Mouse (Mus musculus) midbrain, embryonic 11.5 days (tissue): ENCODE data around the gene Kdm4b. TPM values are rescaled to one million over a fixed set of nuclear protein-coding genes. Genes with fewer than 3 reads are reported as not detected.

Experiments
- ATAC-seq: fragments of 200-750 bp; cut with Nextera tagmentation; 2 replicates; pipeline ENCODE4 v1.8.0; 2017; ENCODE audit warnings: moderate TSS enrichment, moderate library complexity; ENCODE audit not compliant: low FRiP score
- DNase-seq: peaks from one replicate; pipeline ENCODE4 v3.0.0; 2015; ENCODE audit warnings: low spot score; ENCODE audit errors: missing footprints
- H3K27ac ChIP-seq: fragments of 300-500 bp; sonication (generic); 2 replicates; pipeline ENCODE4 v1.5.1; 2014; ENCODE audit warnings: low read depth, low read length
- H3K27me3 ChIP-seq: fragments of 300-500 bp; sonication (generic); 2 replicates; pipeline ENCODE4 v1.6.1; 2014; ENCODE audit warnings: mild to moderate bottlenecking, low read length, moderate library complexity, mixed read lengths; ENCODE audit not compliant: control insufficient read depth, insufficient read depth
- H3K36me3 ChIP-seq: fragments of 300-500 bp; sonication (generic); 2 replicates; pipeline ENCODE4 v1.6.1; 2014; ENCODE audit warnings: mild to moderate bottlenecking, low read length, moderate library complexity, mixed read lengths; ENCODE audit not compliant: control insufficient read depth, insufficient read depth
- H3K4me1 ChIP-seq: fragments of 300-500 bp; sonication (generic); 2 replicates; pipeline ENCODE4 v1.6.1; 2014; ENCODE audit warnings: low read length; ENCODE audit not compliant: control insufficient read depth, insufficient read depth
- H3K4me2 ChIP-seq: fragments of 300-500 bp; sonication (generic); 2 replicates; pipeline ENCODE4 v1.6.1; 2014; ENCODE audit warnings: mild to moderate bottlenecking, moderate library complexity
- H3K4me3 ChIP-seq: fragments of 300-500 bp; sonication (generic); 2 replicates; pipeline ENCODE4 v1.5.1; 2014; ENCODE audit warnings: low read depth, low read length
- H3K9ac ChIP-seq: fragments of 300-500 bp; sonication (generic); 2 replicates; pipeline ENCODE4 v1.6.1; 2014; ENCODE audit warnings: low read length
- H3K9me3 ChIP-seq: fragments of 300-500 bp; sonication (generic); 2 replicates; pipeline ENCODE4 v1.6.1; 2016; ENCODE audit warnings: low read length; ENCODE audit not compliant: control insufficient read depth
- WGBS: fragments of 180-500 bp; shearing (Covaris S2); extraction: QIAGEN DNeasy Blood & Tissue Kit; methylation state at CpG from one replicate; pipeline ENCODE4 v1.1.7; 2014; 5-methylcytosine and 5-hydroxymethylcytosine counted together
- polyA plus RNA-seq: library from polyadenylated mRNA; unstranded; fragments of >200 nt; fragmentation: Nextera tagmentation; extraction: Ambion mirVana; gene quantifications from 2 replicates; pipeline ENCODE4 v1.2.1, GENCODE M21; 2014

Kdm4b gene
- polyA plus RNA-seq, 1 experiment from 2014 or later = 39.6 TPM

GRCm38 (mm10) chr17:56305156-56305555 is 20.7 kb upstream of the Kdm4b start:
- DNase-seq = no peak
- H3K4me2 ChIP-seq = peak overlapping the region; percentile 98
- no peak for ATAC-seq
- peak overlapping the region; percentile 90 for H3K9ac ChIP-seq
- peaks cover 35% of the 10 kb centered on the region for H3K4me1 ChIP-seq
- H3K4me3 ChIP-seq = peak overlapping the region; percentile 81
- WGBS = 32% methylated on average over 9 of the region's 9 CpGs
- no peaks in the 10 kb centered on the region for H3K27me3 ChIP-seq
- H3K36me3 ChIP-seq = peaks cover 20% of the 10 kb centered on the region
- peak overlapping the region; percentile 40; the same call in 1 of the 2 replicates for H3K27ac ChIP-seq
- no peaks in the 10 kb centered on the region for H3K9me3 ChIP-seq

GRCm38 (mm10) chr17:56305826-56306225 is 20.0 kb upstream of the Kdm4b start:
- DNase-seq = no peak
- Histone ChIP-seq H3K4me2 (peak overlapping the region; percentile 98), H3K9ac (peak overlapping the region; percentile 90), H3K4me1 (peaks cover 35% of the 10 kb centered on the region), H3K4me3 (peak overlapping the region; percentile 81; the same call in 1 of the 2 replicates), H3K36me3 (peaks cover 26% of the 10 kb centered on the region), H3K27ac (peak overlapping the region; percentile 11; the same call in 1 of the 2 replicates), H3K9me3 (no peaks in the 10 kb centered on the region), H3K27me3 (no peaks in the 10 kb centered on the region)
- ATAC-seq = no peak
- WGBS = 71% methylated on average over 8 of the region's 8 CpGs

GRCm38 (mm10) chr17:56308088-56308487 is 17.8 kb upstream of the Kdm4b start:
- no peak overlapping the region for H3K4me2 ChIP-seq
- DNase-seq = no peak
- no peak overlapping the region for H3K9ac ChIP-seq
- H3K27me3 ChIP-seq = no peaks in the 10 kb centered on the region
- ATAC-seq = no peak
- 84% methylated on average over 6 of the region's 6 CpGs for WGBS
- H3K4me1 ChIP-seq = peaks cover 27% of the 10 kb centered on the region
- H3K27ac ChIP-seq = no peak overlapping the region
- H3K36me3 ChIP-seq = peaks cover 39% of the 10 kb centered on the region
- H3K9me3 ChIP-seq = no peaks in the 10 kb centered on the region
- no peak overlapping the region for H3K4me3 ChIP-seq

- WGBS = 92% methylated on average over 15 of the region's 15 CpGs
- H3K9me3 ChIP-seq = no peaks in the 10 kb centered on the region
Observed at GRCm38 (mm10) chr17:56309191-56309945, 16.5 kb upstream of the Kdm4b start.

GRCm38 (mm10) chr17:56324419-56324818 is 1.4 kb upstream of the Kdm4b start:
- H3K27ac ChIP-seq = no peak overlapping the region

More at GRCm38 (mm10) chr17:56309191-56309945, 16.5 kb upstream of the Kdm4b start:
- Histone ChIP-seq H3K27me3 (no peaks in the 10 kb centered on the region), H3K4me1 (peaks cover 23% of the 10 kb centered on the region), H3K36me3 (peaks cover 46% of the 10 kb centered on the region), H3K27ac (no peak overlapping the region), H3K9ac (no peak overlapping the region), H3K4me2 (no peak overlapping the region), H3K4me3 (no peak overlapping the region)
- ATAC-seq = no peak
- no peak for DNase-seq

GRCm38 (mm10) chr17:56326153-56327147 is 588 bp downstream of the Kdm4b start:
- Histone ChIP-seq H3K4me2 (peak overlapping the region; percentile 73), H3K4me1 (peaks cover 19% of the 10 kb centered on the region), H3K4me3 (peak overlapping the region; percentile 90), H3K9ac (peak overlapping the region; percentile 94), H3K27ac (peak overlapping the region; percentile 82), H3K36me3 (0 out of 2 replicates have a peak, but pooled peaks cover 2% of the 10 kb centered on the region), H3K9me3 (no peaks in the 10 kb centered on the region), H3K27me3 (no peaks in the 10 kb centered on the region)
- ATAC-seq (peak; percentile 64), DNase-seq (peak; percentile 93)
- WGBS = 4% methylated on average over 56 of the region's 67 CpGs

More at GRCm38 (mm10) chr17:56324419-56324818, 1.4 kb upstream of the Kdm4b start:
- Histone ChIP-seq H3K4me2 (no peak overlapping the region), H3K4me3 (no peak overlapping the region), H3K4me1 (peaks cover 19% of the 10 kb centered on the region), H3K36me3 (peaks cover 5% of the 10 kb centered on the region), H3K9ac (no peak overlapping the region), H3K9me3 (no peaks in the 10 kb centered on the region), H3K27me3 (no peaks in the 10 kb centered on the region)
- ATAC-seq (no peak), DNase-seq (no peak)
- 68% methylated on average over 3 of the region's 3 CpGs for WGBS

GRCm38 (mm10) chr17:56329267-56329666 is 3.4 kb downstream of the Kdm4b start:
- Histone ChIP-seq H3K4me2 (no peak overlapping the region), H3K27ac (no peak overlapping the region), H3K4me3 (no peak overlapping the region), H3K9me3 (no peaks in the 10 kb centered on the region), H3K36me3 (no peaks in the 10 kb centered on the region), H3K4me1 (peaks cover 19% of the 10 kb centered on the region), H3K9ac (no peak overlapping the region), H3K27me3 (no peaks in the 10 kb centered on the region)
- ATAC-seq (no peak), DNase-seq (no peak)

GRCm38 (mm10) chr17:56330345-56330744 is 4.5 kb downstream of the Kdm4b start:
- Histone ChIP-seq H3K9ac (no peak overlapping the region), H3K9me3 (no peaks in the 10 kb centered on the region), H3K4me3 (no peak overlapping the region), H3K4me1 (peaks cover 16% of the 10 kb centered on the region), H3K27ac (no peak overlapping the region), H3K4me2 (no peak overlapping the region), H3K27me3 (no peaks in the 10 kb centered on the region), H3K36me3 (no peaks in the 10 kb centered on the region)
- no peak for DNase-seq
- ATAC-seq = no peak
- 81% methylated on average over 3 of the region's 3 CpGs for WGBS
